ENCODE assay signal across 15 mouse cellular contexts in the genomic region with DNA sequence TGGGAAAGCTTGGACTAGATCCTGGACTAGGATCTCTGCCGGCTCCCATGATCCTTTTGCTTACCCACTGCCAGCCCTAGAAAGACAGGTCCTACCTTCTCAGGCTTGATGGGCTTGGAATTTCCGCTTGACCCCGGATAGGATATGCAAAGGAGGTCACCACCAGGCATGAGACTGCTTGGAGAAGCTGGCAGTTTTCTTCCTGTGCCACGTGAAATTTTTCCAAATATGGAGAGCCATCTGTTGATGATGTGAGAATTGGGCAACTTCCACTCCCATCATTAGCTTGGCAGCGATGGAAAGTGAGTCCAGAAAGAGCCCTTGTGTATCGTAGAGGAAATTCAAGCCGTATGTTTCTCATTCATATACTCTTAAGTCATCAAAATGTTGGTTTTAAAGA. TPM values are rescaled to one million over a fixed set of nuclear protein-coding genes. Genes with fewer than 3 reads are reported as not detected.
DNase-seq lines count a peak whose midpoint lies in the region; ATAC-seq and TF ChIP-seq lines count a peak whose summit lies in the region.
"Had no signal": no experiment of that assay in that cellular context is flagged by ENCODE, and none has a peak within 500 bp of the region (broad histone marks: within the 10 kb centered on the region; RNA-seq: fewer than 3 reads in every experiment).

No protein-coding gene starts in this region.

- no peaks in the 10 kb centered on the region for H3K27me3 ChIP-seq in embryonic facial prominence, embryonic 15.5 days
- H3K27me3 ChIP-seq in limb, embryonic 13.5 days, result no peaks in the 10 kb centered on the region
- H3K27me3 ChIP-seq: heart, embryonic 15.5 days; kidney, embryonic 15.5 days; Patski had no signal

- peak; percentile 13 to 26 for DNase-seq in left cerebral cortex, postnatal 14 days (ENCODE audit: low spot score in 2 of 2)
- DNase-seq in left cerebral cortex, adult 2 months (ENCODE audit: extremely low spot score in 1 of 2, low spot score in 2 of 2), result no peak
- DNase-seq in retina, postnatal 1 day, result no peak
- no peak for DNase-seq in spleen, adult 18-20 months
- DNase-seq: adrenal gland, adult 8-10 months; gastrocnemius, postnatal 10 days; lung, adult 2 months had no signal

- 45% methylated on average over 7 of the region's 7 CpGs for WGBS in embryonic facial prominence, embryonic 15.5 days
- 30% methylated on average over 7 of the region's 7 CpGs for WGBS in limb, embryonic 13.5 days

- no peaks in the 10 kb centered on the region for H3K36me3 ChIP-seq in embryonic facial prominence, embryonic 15.5 days
- no peaks in the 10 kb centered on the region for H3K36me3 ChIP-seq in limb, embryonic 13.5 days
- H3K36me3 ChIP-seq: heart, embryonic 15.5 days; kidney, embryonic 15.5 days had no signal

- no peak overlapping the region for H3K27ac ChIP-seq in left cerebral cortex, adult 2 months
- H3K27ac ChIP-seq in brown adipose tissue, adult 24 weeks (replicated peaks; ENCODE audit: low read depth, low read length), result peak overlapping the region; percentile 61
- H3K27ac ChIP-seq in embryonic facial prominence, embryonic 15.5 days (replicated peaks), result peak overlapping the region; percentile 12; the same call in 1 of the 2 replicates
- H3K27ac ChIP-seq in limb, embryonic 13.5 days, result peak overlapping the region; percentile 39
- H3K27ac ChIP-seq: heart, embryonic 15.5 days; kidney, embryonic 15.5 days had no signal

- intact Hi-C loops in left cerebral cortex, postnatal 14 days (cut with DNase I), result no loop called here
- intact Hi-C loops in left cerebral cortex, adult 2 months (cut with DNase I), result no loop called here

- peaks cover 2% of the 10 kb centered on the region; the same call in 1 of the 2 replicates for H3K4me1 ChIP-seq in brown adipose tissue, adult 24 weeks (ENCODE audit: control insufficient read depth, insufficient read depth, insufficient read length, low read length)
- peaks cover 10% of the 10 kb centered on the region for H3K4me1 ChIP-seq in embryonic facial prominence, embryonic 15.5 days
- H3K4me1 ChIP-seq in limb, embryonic 13.5 days, result peaks cover 24% of the 10 kb centered on the region
- H3K4me1 ChIP-seq: kidney, embryonic 15.5 days had no signal

- TF ChIP-seq CTCF in left cerebral cortex, adult 2 months (IDR thresholded peaks at IDR 0.05), result no peak

- no peak overlapping the region for H3K9ac ChIP-seq in embryonic facial prominence, embryonic 15.5 days
- no peak overlapping the region for H3K9ac ChIP-seq in limb, embryonic 13.5 days
- H3K9ac ChIP-seq: heart, embryonic 15.5 days; kidney, embryonic 15.5 days had no signal

- H3K4me3 ChIP-seq in left cerebral cortex, adult 2 months, result no peak overlapping the region
- no peak overlapping the region for H3K4me3 ChIP-seq in brown adipose tissue, adult 24 weeks (ENCODE audit: insufficient read depth, low read depth, low read length)
- no peak overlapping the region for H3K4me3 ChIP-seq in embryonic facial prominence, embryonic 15.5 days (replicated peaks)
- H3K4me3 ChIP-seq in limb, embryonic 13.5 days, result no peak overlapping the region
- H3K4me3 ChIP-seq: heart, embryonic 15.5 days; kidney, embryonic 15.5 days had no signal

- H3K9me3 ChIP-seq in embryonic facial prominence, embryonic 15.5 days (replicated peaks), result no peaks in the 10 kb centered on the region
- H3K9me3 ChIP-seq in limb, embryonic 13.5 days, result no peaks in the 10 kb centered on the region
- H3K9me3 ChIP-seq: heart, embryonic 15.5 days; kidney, embryonic 15.5 days had no signal

- no peak overlapping the region for H3K4me2 ChIP-seq in embryonic facial prominence, embryonic 15.5 days (replicated peaks)
- H3K4me2 ChIP-seq in limb, embryonic 13.5 days (replicated peaks), result no peak overlapping the region
- H3K4me2 ChIP-seq: heart, embryonic 15.5 days; kidney, embryonic 15.5 days had no signal

- ATAC-seq in embryonic facial prominence, embryonic 15.5 days (ENCODE audit: insufficient number of reproducible peaks, low FRiP score, low TSS enrichment, low read depth), result no peak
- ATAC-seq in limb, embryonic 13.5 days (ENCODE audit: low FRiP score, low read depth), result no peak
- ATAC-seq: CD4-positive, CD25-positive, alpha-beta regulatory T cell, adult 4 months; hindbrain, embryonic 16.5 days; Patski had no signal

RNA-seq across cellular contexts. Expression of a gene that starts 39.8 kb away (rescaled TPM):
- 1 to 10 TPM; 7.2 to 7.3 TPM for total RNA-seq in left cerebral cortex, postnatal 14 days (2021)
- total RNA-seq in left cerebral cortex, adult 2 months (2021), result 10 to 100 TPM in 1 of 2 experiments, 1 to 10 TPM in 1; 8.9 to 10.0 TPM
- polyA plus RNA-seq in brown adipose tissue, adult 24 weeks (2012; ENCODE audit: insufficient read depth, insufficient read length, missing spikeins), result 10.6 and 11.6 TPM in 2 replicates
- 25.9 and 27.0 TPM in 2 replicates for polyA plus RNA-seq in embryonic facial prominence, embryonic 15.5 days (2015; fragmentation: Nextera tagmentation; extraction: Ambion mirVana)
- 29.6 and 31.9 TPM in 2 replicates for polyA plus RNA-seq in limb, embryonic 13.5 days (2015; fragmentation: Nextera tagmentation; extraction: Ambion mirVana)

RNA-seq across cellular contexts. Expression of a gene that starts 39.9 kb away (rescaled TPM):
- total RNA-seq in left cerebral cortex, postnatal 14 days (2021), result 10 to 100 TPM; 22.4 to 24.4 TPM
- total RNA-seq in left cerebral cortex, adult 2 months (2021), result 10 to 100 TPM; 26.5 to 27.0 TPM
- polyA plus RNA-seq in brown adipose tissue, adult 24 weeks (2012; ENCODE audit: insufficient read depth, insufficient read length, missing spikeins), result 10.7 and 19.9 TPM in 2 replicates
- polyA plus RNA-seq in embryonic facial prominence, embryonic 15.5 days (2015; fragmentation: Nextera tagmentation; extraction: Ambion mirVana), result 38.1 and 41.8 TPM in 2 replicates
- polyA plus RNA-seq in limb, embryonic 13.5 days (2015; fragmentation: Nextera tagmentation; extraction: Ambion mirVana), result 54.2 and 58.2 TPM in 2 replicates

Comparison
In these comparisons a context has a peak if more than half of its experiments do, and no peak if none do; other contexts are left out.
1. DNase-seq: peak in left cerebral cortex, postnatal 14 days (2 of 2); none in left cerebral cortex, adult 2 months (0 of 2), retina, postnatal 1 day (single experiment) and spleen, adult 18-20 months (0 of 2).